Mouse (Mus musculus) Patski (cell line): Measurements from ENCODE around the gene Mlx. TPM values are rescaled to one million over a fixed set of nuclear protein-coding genes. Genes with fewer than 3 reads are reported as not detected.

Source experiments
- ATAC-seq: fragments of 100-300 bp; one replicate; pipeline ENCODE4 v1.8.0; 2021
- CTCF ChIA-PET: fragments of 350-600 bp; sonication (Branson Sonifier 250); formaldehyde crosslinking; loops from one replicate; lab custom pipeline; 2022; ENCODE audit warnings: inconsistent platforms; lab: Charles Lee
- POLR2A ChIA-PET: fragments of 350-600 bp; sonication (Branson Sonifier 250); formaldehyde crosslinking; loops from one replicate; lab custom pipeline; 2022; ENCODE audit warnings: antibody characterized with exemption, inconsistent platforms; lab: Charles Lee
- DNase-seq: peaks from one replicate; pipeline ENCODE4 v3.0.0-alpha.2; 2011; ENCODE audit warnings: low read depth, low spot score
- H3K27me3 ChIP-seq: fragments of 371-371 bp; one replicate; pipeline ENCODE4 v1.5.1; 2021
- CTCF ChIP-seq: fragments of 100-300 bp; IDR thresholded peaks from one replicate; pipeline ENCODE4 v1.5.1; 2021
- in situ Hi-C: fragments of 300-500 bp; cut with MboI; formaldehyde crosslinking; loops from 3 replicates; pipeline ENCODE4 v1.11.1; 2018; ENCODE audit warnings: low pct_unique_long_range_greater_than_20kb, mixed read lengths
- polyA plus RNA-seq: library from polyadenylated mRNA; unstranded; gene quantifications from one replicate; pipeline ENCODE4 v1.2.3, GENCODE M21; 2021

Mlx gene
- polyA plus RNA-seq, 1 experiment from 2014 or later, result 44.5 TPM

DNA sequence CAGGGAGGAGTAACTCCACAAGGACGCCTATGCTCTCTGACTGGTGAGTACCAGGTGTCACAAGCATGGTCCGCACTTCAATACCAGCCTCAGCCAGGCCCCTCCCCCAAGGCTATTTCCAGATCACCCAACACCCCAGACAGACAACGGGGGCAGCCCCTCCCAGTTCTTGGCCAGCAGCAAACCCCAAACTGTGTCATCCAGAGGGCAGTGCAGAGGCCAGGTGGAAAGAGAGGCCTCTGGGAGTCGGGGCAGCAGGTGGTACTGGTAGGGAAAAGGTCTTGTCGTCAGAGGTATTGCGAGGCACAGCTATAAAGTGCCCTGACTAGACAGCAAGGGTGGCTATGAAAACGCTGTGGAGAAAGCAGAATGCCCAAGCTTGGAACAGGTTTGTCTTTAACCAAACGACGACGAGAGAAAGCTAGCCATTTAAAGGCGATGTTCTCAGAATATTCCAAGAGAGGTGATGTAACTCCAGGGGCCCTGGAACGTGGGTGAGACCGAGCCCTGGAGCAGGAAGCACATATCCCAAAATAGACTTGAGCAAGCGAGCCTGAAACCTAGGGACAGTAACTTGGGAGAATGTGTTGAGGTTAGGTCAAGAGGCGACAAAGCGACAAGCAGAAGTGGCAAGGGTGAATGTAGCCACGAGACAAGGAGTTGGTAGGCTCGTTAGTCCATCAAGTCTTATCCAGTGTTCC is 43.1 kb downstream of the Mlx start:
- no peak for DNase-seq
- in situ Hi-C loops, result no loop called here
- CTCF ChIA-PET, result interaction anchor here (1.5 kb wide), 1 partner anchor 8 kb away, joined by 3 read pairs; no protein-coding TSS in a partner anchor
- POLR2A ChIA-PET, result interaction anchor here (1.0 to 1.9 kb wide), 2 partner anchors 11 to 51 kb away, joined by 3 to 5 read pairs; partner anchors contain the start of genes Retreg3 and Tubg1
- no peak for TF ChIP-seq CTCF
- ATAC-seq, result peak; percentile 12
- no peaks in the 10 kb centered on the region for H3K27me3 ChIP-seq

DNA sequence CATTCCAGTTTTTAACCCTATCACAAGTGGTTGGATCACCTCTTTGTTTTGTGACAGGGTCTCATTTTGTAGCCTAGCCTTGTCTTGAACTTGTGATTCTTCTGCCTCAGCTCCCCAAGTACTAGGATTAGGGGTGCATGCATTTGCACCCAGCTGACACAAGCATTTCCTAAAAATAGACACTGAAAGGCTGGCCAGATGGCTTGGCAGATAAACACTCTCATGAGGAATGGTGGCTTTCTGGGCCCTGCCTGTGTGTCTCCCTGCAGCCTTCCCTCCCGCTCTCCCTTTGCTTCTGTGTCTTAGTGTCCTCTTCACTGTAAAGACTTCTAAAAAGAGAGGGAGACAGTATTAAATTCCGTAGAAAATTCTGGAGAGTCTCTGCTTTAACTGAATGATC is 44.1 kb downstream of the Mlx start:
- ATAC-seq, result no peak
- DNase-seq, result no peak
- CTCF ChIA-PET, result interaction anchor here (1.3 to 1.5 kb wide), 2 partner anchors 8 to 41 kb away, joined by 3 read pairs; no protein-coding TSS in a partner anchor
- POLR2A ChIA-PET, result interaction anchor here (1.9 kb wide), 1 partner anchor 12 kb away, joined by 5 read pairs; the partner anchor contains the start of genes Retreg3 and Tubg1
- no peaks in the 10 kb centered on the region for H3K27me3 ChIP-seq
- TF ChIP-seq CTCF, result no peak
- in situ Hi-C loops, result no loop called here

DNA sequence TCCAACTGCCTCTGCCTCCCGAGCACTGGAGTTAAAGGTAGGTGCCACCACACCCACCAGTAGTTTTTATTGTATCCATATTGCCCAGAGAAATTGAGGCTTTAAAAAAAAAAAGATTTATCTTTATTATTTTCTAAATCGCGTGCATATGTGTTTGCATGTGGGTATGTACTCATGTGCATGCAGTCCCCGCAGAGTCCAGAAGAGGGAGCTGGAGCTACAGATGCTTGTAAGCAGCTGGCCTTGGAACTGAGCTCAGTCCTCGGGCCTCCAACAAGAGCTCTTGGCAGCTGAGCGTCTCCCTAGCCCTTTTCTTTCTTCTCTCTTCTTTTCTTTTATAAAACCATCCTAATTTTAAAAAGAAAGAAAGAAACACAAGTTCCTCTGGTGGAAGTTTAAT is 44.6 kb downstream of the Mlx start:
- in situ Hi-C loops, result no loop called here
- DNase-seq (no peak), ATAC-seq (no peak)
- H3K27me3 ChIP-seq, result no peaks in the 10 kb centered on the region
- TF ChIP-seq CTCF, result peak; percentile 61
- CTCF ChIA-PET, result interaction anchor here (0.9 to 1.3 kb wide), 2 partner anchors 21 to 41 kb away, joined by 3 read pairs; no protein-coding TSS in a partner anchor
- POLR2A ChIA-PET, result interaction anchor here (1.9 kb wide), 1 partner anchor 12 kb away, joined by 5 read pairs; the partner anchor contains the start of genes Retreg3 and Tubg1

DNA sequence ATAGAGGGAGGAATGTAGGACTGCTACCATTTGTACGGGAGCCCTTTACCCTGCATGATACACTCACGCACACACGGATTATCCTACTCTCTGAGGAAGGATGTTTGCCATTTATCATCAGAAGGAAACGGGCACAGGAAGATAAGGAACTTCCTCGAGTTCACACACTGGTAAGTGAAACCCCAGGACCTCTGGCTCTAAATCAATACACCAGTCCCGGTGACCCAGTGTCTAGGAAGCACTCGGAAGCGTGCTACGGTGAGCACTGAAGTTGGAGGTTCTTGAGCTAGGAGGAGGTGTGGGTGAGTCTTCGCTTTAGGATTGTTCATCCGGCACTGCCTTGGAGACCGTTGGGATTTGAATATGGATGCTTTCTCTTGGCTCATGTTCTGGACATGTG is 46.0 kb downstream of the Mlx start:
- CTCF ChIA-PET, result no interaction called here
- no peak for DNase-seq
- TF ChIP-seq CTCF, result no peak
- no peak for ATAC-seq
- in situ Hi-C loops, result no loop called here
- H3K27me3 ChIP-seq, result no peaks in the 10 kb centered on the region
- POLR2A ChIA-PET, result no interaction called here

DNA sequence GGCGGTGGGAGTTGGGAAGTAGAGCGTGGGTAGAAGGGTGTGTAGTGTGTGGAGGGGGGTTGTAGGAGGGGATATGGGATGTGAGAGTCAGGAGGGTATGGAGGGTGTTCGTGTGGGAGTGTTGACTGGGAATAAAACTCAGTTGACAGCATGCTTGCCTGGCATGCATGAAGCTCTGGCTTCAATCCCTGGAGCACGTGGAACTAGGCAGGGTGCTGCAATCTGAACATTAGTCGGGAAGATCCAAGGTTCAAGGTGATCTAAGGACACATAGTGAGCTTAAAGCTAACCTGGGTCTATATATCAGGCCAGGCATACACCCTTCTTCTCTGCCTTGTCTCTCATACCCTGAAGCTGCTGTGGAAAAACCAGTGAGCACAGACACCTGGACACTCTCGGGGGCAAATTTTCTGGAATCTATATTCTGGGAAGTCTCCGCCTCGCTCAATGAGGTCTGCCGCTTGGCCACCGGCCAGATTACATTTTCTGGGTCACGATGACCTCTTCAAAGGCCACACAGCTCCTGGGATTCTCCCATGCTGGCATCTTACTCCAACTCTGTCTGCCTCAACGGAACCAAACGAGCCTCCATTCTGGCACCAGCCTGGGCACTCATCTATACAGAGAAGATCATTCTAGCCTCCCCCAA is 47.3 kb downstream of the Mlx start:
- POLR2A ChIA-PET, result interaction anchor here (1.4 kb wide), 1 partner anchor 35 kb away, joined by 4 read pairs; no protein-coding TSS in a partner anchor
- H3K27me3 ChIP-seq, result no peaks in the 10 kb centered on the region
- no peak for TF ChIP-seq CTCF
- in situ Hi-C loops, result no loop called here
- DNase-seq (no peak), ATAC-seq (no peak)
- CTCF ChIA-PET, result no interaction called here

DNA sequence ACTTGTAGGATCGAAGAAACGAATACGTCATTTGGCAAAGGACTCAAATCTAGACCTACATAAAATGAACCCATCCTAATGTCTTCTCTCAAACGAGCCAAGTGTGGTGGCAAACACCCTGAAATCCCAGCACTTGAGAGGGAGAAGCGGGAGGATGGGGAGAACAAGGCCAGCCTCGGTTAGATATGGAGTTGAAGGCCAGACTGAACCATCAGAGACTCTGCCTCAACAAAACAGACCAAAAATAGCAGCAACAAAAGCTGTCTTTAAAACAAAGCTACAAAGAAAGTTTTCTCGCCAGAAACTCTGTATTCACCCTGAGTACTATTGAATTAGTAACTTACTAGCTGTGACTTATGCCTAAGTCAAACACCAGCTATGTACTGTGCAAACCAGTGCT is 49.9 kb downstream of the Mlx start:
- DNase-seq, result no peak
- ATAC-seq, result no peak
- no peak for TF ChIP-seq CTCF
- ChIA-PET POLR2A (interaction anchor here (1.4 kb wide), 1 partner anchor 10 kb away, joined by 3 read pairs; no protein-coding TSS in a partner anchor), CTCF (interaction anchor here (1.0 kb wide), 1 partner anchor 10 kb away, joined by 3 read pairs; no protein-coding TSS in a partner anchor)
- in situ Hi-C loops, result no loop called here
- no peaks in the 10 kb centered on the region for H3K27me3 ChIP-seq

DNA sequence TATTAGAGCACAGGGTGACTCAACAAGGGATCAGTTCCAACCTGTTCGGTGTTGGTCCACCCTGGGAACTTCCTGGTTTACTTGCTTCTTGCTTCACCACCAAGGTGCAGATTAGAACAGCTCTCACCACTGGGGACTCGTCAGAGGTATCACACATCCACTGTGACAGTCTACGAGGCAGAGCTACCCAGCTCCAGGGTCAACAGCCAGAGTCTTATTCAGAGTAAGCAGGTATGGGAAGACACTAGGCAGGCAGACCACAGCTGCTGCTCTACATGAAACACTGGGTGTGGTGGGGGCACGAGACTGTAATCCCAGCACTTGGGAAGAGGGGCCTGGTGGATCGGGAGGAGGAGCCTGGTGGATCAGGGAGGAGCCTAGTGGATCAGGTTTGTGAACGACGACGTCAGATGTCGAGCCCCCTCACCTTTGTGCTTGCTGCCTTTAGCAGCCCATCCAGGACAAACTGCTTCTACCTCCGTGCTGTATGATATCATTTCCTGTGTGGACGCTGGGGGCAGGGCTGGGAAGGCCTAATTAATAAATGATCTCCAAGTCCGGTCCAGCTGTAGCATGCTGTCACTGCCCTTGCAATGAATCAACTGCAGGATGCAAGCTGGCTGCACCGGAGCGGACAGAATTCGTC is 51.6 kb downstream of the Mlx start:
- TF ChIP-seq CTCF, result no peak
- H3K27me3 ChIP-seq, result no peaks in the 10 kb centered on the region
- ATAC-seq, result peak; percentile 34
- no peak for DNase-seq
- in situ Hi-C loops, result no loop called here
- POLR2A ChIA-PET, result interaction anchor here (1.2 kb wide), 1 partner anchor 35 kb away, joined by 3 read pairs; no protein-coding TSS in a partner anchor
- CTCF ChIA-PET, result interaction anchor here (1.2 kb wide), 1 partner anchor 8 kb away, joined by 3 read pairs; no protein-coding TSS in a partner anchor

DNA sequence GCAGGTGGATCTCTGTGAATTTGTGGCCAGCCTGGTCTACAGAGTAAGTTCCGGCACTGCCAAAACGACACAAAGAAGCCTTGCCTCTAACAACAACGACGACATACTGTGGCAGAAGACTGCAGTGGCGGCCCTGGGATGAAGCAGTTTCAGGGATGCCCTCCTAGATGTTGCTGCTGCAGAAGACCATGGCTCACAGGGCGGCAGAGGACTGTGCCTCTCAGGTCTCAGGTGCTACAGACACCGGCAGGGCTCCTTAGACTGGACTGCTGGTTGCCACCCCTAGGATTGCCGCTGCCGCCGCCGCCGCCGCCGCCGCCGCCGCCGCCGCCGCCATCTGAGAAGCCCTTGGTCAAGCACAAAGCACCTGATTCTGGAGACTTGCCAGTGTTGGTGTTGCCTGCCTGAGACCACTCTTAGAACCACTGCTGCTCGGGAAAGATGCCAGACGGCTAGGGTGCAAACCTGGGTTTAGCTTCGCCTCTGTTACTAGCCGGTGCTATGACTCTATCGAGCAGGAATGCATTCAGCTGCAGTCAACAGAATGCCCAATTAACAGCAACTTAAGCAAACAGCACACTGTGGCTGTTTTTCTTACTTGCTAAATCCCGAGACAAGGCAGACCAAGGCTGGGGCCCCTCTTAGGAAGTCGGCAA is 53.2 kb downstream of the Mlx start:
- in situ Hi-C loops, result no loop called here
- H3K27me3 ChIP-seq, result no peaks in the 10 kb centered on the region
- CTCF ChIA-PET, result interaction anchor here (0.9 to 1.2 kb wide), 7 partner anchors 12 to 44 kb away, joined by 3 to 4 read pairs (median 3); partner anchors contain the start of genes Ccr10 and Psmc3ip
- POLR2A ChIA-PET, result interaction anchor here (0.7 to 3.3 kb wide), 2 partner anchors 21 to 29 kb away, joined by 3 to 31 read pairs; partner anchors contain the start of genes Cntnap1, Plekhh3, Retreg3 and Tubg1
- ATAC-seq, result peak; percentile 74
- DNase-seq, result peak; percentile 85
- no peak for TF ChIP-seq CTCF

DNA sequence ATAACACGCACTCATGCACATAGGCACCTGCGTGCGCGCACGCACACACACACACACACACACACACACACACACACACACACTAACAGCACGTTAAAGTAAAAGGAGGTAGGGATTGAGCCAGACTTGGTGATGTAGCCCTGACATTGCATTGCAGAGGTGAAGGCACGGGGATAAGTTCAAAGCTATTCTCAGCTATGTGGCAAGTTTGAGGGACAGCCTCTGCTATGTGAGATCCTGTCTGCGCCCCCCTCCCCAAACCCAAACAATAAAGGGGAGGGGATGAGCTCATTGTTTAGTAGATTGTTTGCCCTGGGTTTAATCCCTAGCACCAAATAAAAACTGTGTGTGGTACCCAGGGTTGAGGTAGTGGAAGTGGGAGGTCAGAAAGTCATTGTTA is 54.0 kb downstream of the Mlx start:
- ChIA-PET CTCF (interaction anchor here (0.9 to 1.2 kb wide), 5 partner anchors 11 to 45 kb away, joined by 3 to 4 read pairs (median 3); partner anchors contain the start of gene Psmc3ip), POLR2A (interaction anchor here (0.7 to 3.3 kb wide), 2 partner anchors 22 to 28 kb away, joined by 3 to 31 read pairs; partner anchors contain the start of genes Cntnap1, Plekhh3, Retreg3 and Tubg1)
- no peak for TF ChIP-seq CTCF
- in situ Hi-C loops, result no loop called here
- DNase-seq (no peak), ATAC-seq (no peak)
- H3K27me3 ChIP-seq, result no peaks in the 10 kb centered on the region

Other genes starting within 250 kb of the Mlx start
- 26.8 TPM for gene Stat5b, start 236.6 kb upstream of the Mlx start, polyA plus RNA-seq
- 14.4 TPM for gene Stat5a, start 227.9 kb upstream of the Mlx start, polyA plus RNA-seq
- gene Stat3, start 147.7 kb upstream of the Mlx start, polyA plus RNA-seq, result 152 TPM
- gene Cavin1, start 116.4 kb upstream of the Mlx start, polyA plus RNA-seq, result 211 TPM
- 141 TPM for gene Atp6v0a1, start 77.8 kb upstream of the Mlx start, polyA plus RNA-seq
- 46.4 TPM for gene Naglu, start 17.3 kb upstream of the Mlx start, polyA plus RNA-seq
- 0.83 TPM for gene Hsd17b1, start 8.9 kb upstream of the Mlx start, polyA plus RNA-seq
- gene Coasy, start 4.7 kb upstream of the Mlx start, polyA plus RNA-seq, result 45.7 TPM
- gene Psmc3ip, start 8.2 kb downstream of the Mlx start, polyA plus RNA-seq, result 20.6 TPM
- gene Retreg3, start 32.6 kb downstream of the Mlx start, polyA plus RNA-seq, result 72.2 TPM
- 70.2 TPM for gene Tubg1, start 32.7 kb downstream of the Mlx start, polyA plus RNA-seq
- 3.5 TPM for gene Tubg2, start 68.6 kb downstream of the Mlx start, polyA plus RNA-seq
- gene Cntnap1, start 83.2 kb downstream of the Mlx start, polyA plus RNA-seq, result 10.8 TPM
- gene Plekhh3, start 84.1 kb downstream of the Mlx start, polyA plus RNA-seq, result 33.3 TPM
- 0.95 TPM for gene Ccr10, start 88.2 kb downstream of the Mlx start, polyA plus RNA-seq
- gene Ezh1, start 139.2 kb downstream of the Mlx start, polyA plus RNA-seq, result 52.0 TPM
- 27.3 TPM for gene Ramp2, start 158.8 kb downstream of the Mlx start, polyA plus RNA-seq
- gene Vps25, start 166.4 kb downstream of the Mlx start, polyA plus RNA-seq, result 104 TPM
- 53.9 TPM for gene Wnk4, start 173.3 kb downstream of the Mlx start, polyA plus RNA-seq
- gene Cntd1, start 191.7 kb downstream of the Mlx start, polyA plus RNA-seq, result 1.0 TPM
- 118 TPM for gene Coa3, start 191.8 kb downstream of the Mlx start, polyA plus RNA-seq
- gene Becn1, start 215.0 kb downstream of the Mlx start, polyA plus RNA-seq, result 203 TPM
- gene Psme3, start 228.9 kb downstream of the Mlx start, polyA plus RNA-seq, result 101 TPM
- 2.3 TPM for gene Aoc2, start 237.8 kb downstream of the Mlx start, polyA plus RNA-seq
- gene Aoc3, start 243.3 kb downstream of the Mlx start, polyA plus RNA-seq, result 0.04 TPM